Mouse (Mus musculus) gastrocnemius, adult 2 months (tissue): Measurements from ENCODE around the gene Ptpre. TPM values are rescaled to one million over a fixed set of nuclear protein-coding genes. Genes with fewer than 3 reads are reported as not detected.
A peak's percentile ranks its signal among the peaks of the same experiment; 100 is the strongest.
"Not testable (repeated sequence)": the region's sequence is repeated elsewhere in the genome, so short reads cannot be mapped to it uniquely, and the experiment has no call there.

Experiments
- DNase-seq: peaks from one replicate; pipeline ENCODE4 v3.0.0; 2022
- H3K27ac ChIP-seq: fragments of 200-600 bp; 2 replicates; pipeline ENCODE4 v1.8.1; 2022; ENCODE audit warnings: mild to moderate bottlenecking
- H3K4me3 ChIP-seq: fragments of 200-600 bp; 2 replicates; pipeline ENCODE4 v1.8.1; 2022; ENCODE audit warnings: mild to moderate bottlenecking, moderate library complexity
- CTCF ChIP-seq: fragments of 200-600 bp; IDR thresholded peaks from 2 replicates; pipeline ENCODE4 v1.8.1; 2022; ENCODE audit warnings: antibody characterized with exemption, mild to moderate bottlenecking, moderate library complexity
- intact Hi-C: fragments of 180-260 bp; cut with DNase I; formaldehyde crosslinking; loops from one replicate; pipeline ENCODE4 v1.15.1; 2025
- total RNA-seq, 2 experiments: library from RNA; stranded (reverse); gene quantifications; 2 replicates each; pipeline ENCODE4 v1.2.3; 2021

Ptpre gene
- total RNA-seq, 2 experiments from 2014 or later = 1.2 to 1.6 TPM

GRCm38 (mm10) chr7:135605002-135605803 lies 67.9 kb downstream of the Ptpre start:
- Histone ChIP-seq H3K4me3 (peak overlapping the region; percentile 44), H3K27ac (peak overlapping the region; percentile 74)
- DNase-seq = peak; percentile 34
- intact Hi-C loops = loop anchor here (10.0 kb wide), 1 partner anchor 450 kb away; no protein-coding TSS in a partner anchor
- no peak for TF ChIP-seq CTCF

GRCm38 (mm10) chr7:135605804-135606072 lies 68.5 kb downstream of the Ptpre start:
- no peak for DNase-seq
- Histone ChIP-seq H3K4me3 (peak overlapping the region; percentile 44), H3K27ac (peak overlapping the region; percentile 74)
- intact Hi-C loops = loop anchor here (10.0 kb wide), 1 partner anchor 451 kb away; no protein-coding TSS in a partner anchor
- no peak for TF ChIP-seq CTCF

- no peak for DNase-seq
- no peak overlapping the region for H3K4me3 ChIP-seq
- intact Hi-C loops = loop anchor here (10.0 kb wide), 1 partner anchor 453 kb away; no protein-coding TSS in a partner anchor
- TF ChIP-seq CTCF = no peak
- H3K27ac ChIP-seq = peak overlapping the region; percentile 68; the same call in 1 of the 2 replicates
These were observed 70.9 kb downstream of the Ptpre start for GRCm38 (mm10) chr7:135608208-135608607.

GRCm38 (mm10) chr7:135609028-135609427 lies 71.7 kb downstream of the Ptpre start:
- intact Hi-C loops = loop anchor here (10.0 kb wide), 1 partner anchor 454 kb away; no protein-coding TSS in a partner anchor
- peak overlapping the region; percentile 68 for H3K27ac ChIP-seq

GRCm38 (mm10) chr7:135609655-135610054 lies 72.4 kb downstream of the Ptpre start:
- intact Hi-C loops = loop anchor here (10.0 kb wide), 1 partner anchor 455 kb away; no protein-coding TSS in a partner anchor
- DNase-seq = no peak
- no peak overlapping the region for H3K4me3 ChIP-seq
- peak overlapping the region; percentile 68 for H3K27ac ChIP-seq
- no peak for TF ChIP-seq CTCF

More at GRCm38 (mm10) chr7:135609028-135609427, 71.7 kb downstream of the Ptpre start:
- no peak overlapping the region for H3K4me3 ChIP-seq
- TF ChIP-seq CTCF = no peak
- no peak for DNase-seq

GRCm38 (mm10) chr7:135612276-135612675 lies 75.0 kb downstream of the Ptpre start:
- intact Hi-C loops = no loop called here
- no peak overlapping the region for H3K27ac ChIP-seq
- no peak for DNase-seq
- no peak overlapping the region for H3K4me3 ChIP-seq
- TF ChIP-seq CTCF = no peak

GRCm38 (mm10) chr7:135612801-135613200 lies 75.5 kb downstream of the Ptpre start:
- intact Hi-C loops = no loop called here
- Histone ChIP-seq H3K27ac (no peak overlapping the region), H3K4me3 (no peak overlapping the region)
- TF ChIP-seq CTCF = no peak
- DNase-seq = no peak

- H3K4me3 ChIP-seq = no peak overlapping the region
- TF ChIP-seq CTCF = no peak
- intact Hi-C loops = no loop called here
- no peak for DNase-seq
- no peak overlapping the region for H3K27ac ChIP-seq
These were observed 76.1 kb downstream of the Ptpre start for GRCm38 (mm10) chr7:135613380-135613779.

GRCm38 (mm10) chr7:135614892-135615291 lies 77.6 kb downstream of the Ptpre start:
- DNase-seq = no peak
- TF ChIP-seq CTCF = no peak
- intact Hi-C loops = no loop called here
- Histone ChIP-seq H3K4me3 (no peak overlapping the region), H3K27ac (no peak overlapping the region)

GRCm38 (mm10) chr7:135616479-135616878 lies 79.2 kb downstream of the Ptpre start:
- not testable (repeated sequence) for H3K4me3 ChIP-seq, H3K27ac ChIP-seq, DNase-seq
- intact Hi-C loops = loop anchor here (2.0 kb wide), 1 partner anchor 78 kb away; no protein-coding TSS in a partner anchor
- peak; percentile 54 for TF ChIP-seq CTCF

GRCm38 (mm10) chr7:135617776-135618175 lies 80.5 kb downstream of the Ptpre start:
- Histone ChIP-seq H3K27ac (no peak overlapping the region), H3K4me3 (no peak overlapping the region)
- DNase-seq = no peak
- no peak for TF ChIP-seq CTCF
- intact Hi-C loops = loop anchor here (2.0 kb wide), 1 partner anchor 79 kb away; no protein-coding TSS in a partner anchor

- TF ChIP-seq CTCF = no peak
- H3K4me3 ChIP-seq = no peak overlapping the region
- intact Hi-C loops = no loop called here
These were observed 84.4 kb downstream of the Ptpre start for GRCm38 (mm10) chr7:135621649-135622048.

GRCm38 (mm10) chr7:135622241-135622640 lies 85.0 kb downstream of the Ptpre start:
- Histone ChIP-seq H3K27ac (no peak overlapping the region), H3K4me3 (no peak overlapping the region)
- DNase-seq = no peak
- intact Hi-C loops = no loop called here
- no peak for TF ChIP-seq CTCF

More at GRCm38 (mm10) chr7:135621649-135622048, 84.4 kb downstream of the Ptpre start:
- DNase-seq = no peak
- H3K27ac ChIP-seq = no peak overlapping the region
